Mouse (Mus musculus) megakaryocyte, embryonic 14.5 days (primary cell): Measurements from ENCODE around the gene Atg101.

Experiments
- FLI1 ChIP-seq: IDR thresholded peaks from 2 replicates; pipeline ENCODE4 v1.6.1; 2012; ENCODE audit warnings: low read length, inconsistent platforms, mixed read lengths
- GATA1 ChIP-seq: IDR thresholded peaks from 3 replicates; pipeline ENCODE4 v1.6.1; 2012; ENCODE audit warnings: mixed read lengths, low read length, inconsistent platforms, borderline replicate concordance

- TF ChIP-seq GATA1 (no peak), FLI1 (no peak)
These were observed 32.3 kb downstream of the Atg101 start for GRCm38 (mm10) chr15:101316279-101316912.
